Mouse (Mus musculus) neutrophil, adult 5-6 weeks (primary cell): ENCODE data around the gene Acvr1b. TPM values are rescaled to one million over a fixed set of nuclear protein-coding genes. Genes with fewer than 3 reads are reported as not detected.

ENCODE experiments used
- ATAC-seq: fragments of 151-379, 151-347 bp; 2 replicates; pipeline ENCODE4 v1.8.0; 2017; ENCODE audit warnings: mild to moderate bottlenecking, moderate TSS enrichment; ENCODE audit not compliant: insufficient number of reproducible peaks, poor library complexity, low FRiP score, severe bottlenecking; ENCODE audit errors: extremely low read depth
- total RNA-seq: library from RNA; stranded (forward); fragments of 200-1000 nt; gene quantifications from 2 replicates; pipeline ENCODE4 v1.2.3, GENCODE M21; 2017

The Acvr1b gene
- total RNA-seq, 1 experiment from 2014 or later: 22.0 TPM

- no peak for ATAC-seq
Observed at GRCm38 (mm10) chr15:101171272-101171671, 2.6 kb upstream of the Acvr1b start.

GRCm38 (mm10) chr15:101172016-101172415 lies 1.9 kb upstream of the Acvr1b start:
- ATAC-seq: no peak

DNA sequence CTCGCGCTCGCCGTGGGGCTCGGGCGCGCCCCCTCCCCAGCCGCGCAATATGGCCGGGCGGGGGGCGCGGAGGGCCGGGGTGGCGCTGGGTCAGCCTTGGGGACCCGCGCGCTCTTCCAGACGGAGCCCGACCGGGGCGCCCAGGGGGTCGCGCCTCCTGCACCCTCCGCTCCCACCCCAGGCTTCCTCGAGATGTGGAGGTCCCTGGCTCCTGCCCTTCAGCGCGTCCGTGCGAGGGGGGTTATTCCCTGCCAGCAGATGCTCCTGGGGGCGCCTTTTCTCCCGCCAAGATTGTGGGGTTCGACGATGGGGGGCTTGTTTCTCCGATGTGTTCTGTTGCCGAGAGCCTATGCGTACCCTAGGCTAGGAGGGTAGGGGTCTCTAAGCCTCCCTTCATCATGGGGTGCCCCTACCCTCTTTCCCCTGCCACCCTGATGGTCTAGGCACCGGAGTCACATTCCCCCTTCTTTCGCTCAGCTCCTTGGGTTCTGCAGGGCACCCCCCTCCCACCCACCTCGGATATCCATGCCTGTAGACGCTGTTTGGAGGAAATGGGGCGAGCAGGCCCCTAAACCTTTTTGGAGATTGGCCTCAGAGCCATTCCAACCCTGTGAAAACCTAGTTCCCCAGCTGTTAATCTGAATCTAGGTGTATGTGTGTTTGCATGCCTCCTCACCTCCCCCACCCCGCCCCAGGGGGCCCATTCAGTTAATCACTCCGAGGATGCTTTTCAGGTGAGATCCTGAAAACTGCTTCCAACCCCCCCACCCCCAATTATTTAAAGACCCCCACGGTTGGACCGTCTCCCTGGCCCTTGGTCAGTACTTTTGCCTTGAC lies 645 bp downstream of the Acvr1b start:
- ATAC-seq: no peak

DNA sequence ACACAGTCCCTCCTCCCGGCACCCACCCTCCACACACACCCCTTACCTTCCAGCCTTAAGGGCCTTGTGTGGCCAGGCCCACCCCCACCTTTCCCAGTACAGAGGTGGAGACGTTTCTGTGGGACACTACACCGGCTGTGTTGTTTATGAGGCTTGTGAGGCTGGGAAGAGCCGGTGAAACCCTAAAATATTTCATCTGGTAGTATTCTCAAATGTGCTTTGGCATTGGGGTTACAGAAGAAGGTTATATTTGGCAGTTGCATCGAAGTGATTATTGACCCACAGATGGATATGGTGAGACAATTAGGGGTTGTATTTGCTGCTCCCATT lies 1.2 kb downstream of the Acvr1b start:
- ATAC-seq: no peak

DNA sequence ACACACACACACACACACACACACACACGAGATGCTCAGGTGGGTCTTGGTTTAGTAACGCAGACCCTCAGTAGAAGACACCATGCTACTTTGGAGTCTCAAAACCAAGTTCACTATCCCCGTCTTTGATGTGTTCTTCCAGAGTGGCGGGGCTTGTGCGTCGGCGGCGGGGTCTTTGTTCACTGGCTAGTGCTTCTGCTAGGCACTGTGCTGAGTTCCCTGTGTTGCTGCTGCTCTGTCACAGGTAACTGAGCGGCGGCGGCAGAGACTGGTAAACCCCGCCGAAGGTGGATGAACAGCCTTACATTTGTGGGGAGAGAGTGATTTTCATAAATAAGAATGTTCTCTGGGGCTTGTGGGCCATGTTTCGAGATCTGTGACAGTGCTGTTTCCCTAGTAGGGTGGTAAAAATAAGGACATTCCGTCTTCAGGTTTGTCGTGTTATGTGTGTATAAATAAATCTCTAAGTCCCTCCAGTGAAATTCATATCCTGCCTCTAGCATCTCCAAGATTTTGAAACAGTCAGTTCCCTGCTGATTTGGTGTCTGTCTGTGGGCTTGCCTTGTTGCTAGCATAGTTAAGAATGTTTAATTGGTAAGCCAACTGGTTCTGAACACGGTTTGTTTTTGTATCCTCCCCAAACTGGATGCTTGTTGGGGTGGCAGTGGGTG lies 1.9 kb downstream of the Acvr1b start:
- ATAC-seq: no peak

GRCm38 (mm10) chr15:101176284-101176680 lies 2.4 kb downstream of the Acvr1b start:
- no peak for ATAC-seq

- no peak for ATAC-seq
Observed at GRCm38 (mm10) chr15:101176795-101177691, 3.2 kb downstream of the Acvr1b start.

DNA sequence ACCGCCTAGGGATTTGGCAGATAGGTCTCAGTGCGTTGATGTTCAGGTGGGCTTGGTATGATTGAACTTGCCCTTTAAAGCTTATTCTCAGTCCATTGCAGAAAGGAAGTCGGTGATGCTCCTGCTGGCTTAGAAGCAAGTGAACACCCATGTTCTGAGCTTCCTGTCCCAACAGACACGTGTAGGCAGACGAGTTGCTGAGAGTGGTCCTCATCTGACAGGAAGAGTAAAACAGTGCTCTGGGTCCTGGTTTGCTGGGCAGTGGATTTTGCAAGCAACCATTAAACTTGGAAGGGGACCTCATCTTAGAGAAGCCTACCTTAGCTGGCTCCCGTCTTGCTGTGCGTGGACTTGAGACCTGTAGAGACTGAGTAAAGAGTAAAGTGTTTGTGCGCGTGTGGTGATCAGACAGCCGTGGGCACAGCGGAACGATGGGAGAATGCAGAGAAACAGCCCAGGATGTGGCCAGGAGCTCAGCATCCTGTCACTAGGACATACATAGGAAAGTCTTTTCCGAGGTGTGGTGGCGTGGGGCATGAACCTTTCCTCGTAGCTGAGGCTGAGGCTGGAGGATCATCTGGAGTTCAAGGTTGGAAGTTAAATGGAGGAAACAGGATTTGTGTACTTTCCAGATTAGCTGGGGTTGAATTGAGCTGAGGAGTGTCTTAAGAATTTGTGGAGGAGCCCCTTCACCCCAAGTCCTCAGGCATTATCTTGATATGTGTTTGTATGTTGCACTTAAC lies 6.7 kb downstream of the Acvr1b start:
- ATAC-seq: 0 out of 2 replicates have a peak, but pooled peaks have one; percentile 17

- ATAC-seq: no peak
Observed at GRCm38 (mm10) chr15:101181106-101181466, 7.2 kb downstream of the Acvr1b start.

DNA sequence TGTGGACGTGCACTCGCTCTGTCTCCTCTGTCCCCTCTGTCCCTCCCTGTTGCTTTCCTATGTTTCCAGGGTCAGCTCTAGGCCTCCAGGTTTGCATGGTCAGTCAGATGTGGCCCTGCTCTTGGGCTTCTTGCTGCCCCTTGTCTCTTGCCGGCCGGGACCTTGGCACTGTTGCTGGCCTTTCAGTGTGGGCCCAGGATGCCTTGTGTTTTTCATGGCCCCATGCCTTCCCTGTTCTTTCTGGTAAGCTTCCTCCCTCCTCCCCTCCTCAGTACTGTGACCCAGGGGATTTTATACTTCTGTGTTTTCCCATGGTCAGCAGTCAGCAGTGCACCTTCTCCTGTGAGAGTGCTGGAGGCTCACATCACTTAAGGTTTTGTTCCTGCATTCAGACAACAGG lies 7.6 kb downstream of the Acvr1b start:
- no peak for ATAC-seq

GRCm38 (mm10) chr15:101182676-101183075 lies 8.8 kb downstream of the Acvr1b start:
- no peak for ATAC-seq

- no peak for ATAC-seq
Observed at GRCm38 (mm10) chr15:101184300-101184699, 10.4 kb downstream of the Acvr1b start.

GRCm38 (mm10) chr15:101185549-101185948 lies 11.7 kb downstream of the Acvr1b start:
- no peak for ATAC-seq

DNA sequence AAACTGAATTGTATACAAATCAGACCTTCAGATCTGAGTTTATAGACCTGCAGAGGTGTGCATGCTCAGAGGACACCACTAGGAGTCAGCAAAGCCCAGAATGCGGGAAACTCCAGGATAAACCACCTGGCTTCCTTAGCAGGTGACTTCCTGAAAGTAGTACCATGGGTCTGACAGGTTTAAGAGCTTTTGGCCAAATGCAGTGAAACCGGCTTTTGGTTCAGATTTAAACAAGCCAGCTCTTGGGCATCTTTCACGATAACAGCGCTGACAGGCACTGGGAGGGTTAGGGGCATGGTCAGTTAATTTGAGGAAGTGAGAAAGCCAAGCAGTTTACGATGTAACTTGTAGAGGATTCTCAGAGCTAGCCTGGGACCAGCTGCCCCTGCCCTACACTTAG lies 14.0 kb downstream of the Acvr1b start:
- ATAC-seq: peak; percentile 39; the same call in 1 of the 2 replicates

GRCm38 (mm10) chr15:101189981-101190761 lies 16.3 kb downstream of the Acvr1b start:
- ATAC-seq: no peak

- ATAC-seq: peak; percentile 54; the same call in 1 of the 2 replicates
Observed at GRCm38 (mm10) chr15:101190762-101191150, 16.9 kb downstream of the Acvr1b start.

DNA sequence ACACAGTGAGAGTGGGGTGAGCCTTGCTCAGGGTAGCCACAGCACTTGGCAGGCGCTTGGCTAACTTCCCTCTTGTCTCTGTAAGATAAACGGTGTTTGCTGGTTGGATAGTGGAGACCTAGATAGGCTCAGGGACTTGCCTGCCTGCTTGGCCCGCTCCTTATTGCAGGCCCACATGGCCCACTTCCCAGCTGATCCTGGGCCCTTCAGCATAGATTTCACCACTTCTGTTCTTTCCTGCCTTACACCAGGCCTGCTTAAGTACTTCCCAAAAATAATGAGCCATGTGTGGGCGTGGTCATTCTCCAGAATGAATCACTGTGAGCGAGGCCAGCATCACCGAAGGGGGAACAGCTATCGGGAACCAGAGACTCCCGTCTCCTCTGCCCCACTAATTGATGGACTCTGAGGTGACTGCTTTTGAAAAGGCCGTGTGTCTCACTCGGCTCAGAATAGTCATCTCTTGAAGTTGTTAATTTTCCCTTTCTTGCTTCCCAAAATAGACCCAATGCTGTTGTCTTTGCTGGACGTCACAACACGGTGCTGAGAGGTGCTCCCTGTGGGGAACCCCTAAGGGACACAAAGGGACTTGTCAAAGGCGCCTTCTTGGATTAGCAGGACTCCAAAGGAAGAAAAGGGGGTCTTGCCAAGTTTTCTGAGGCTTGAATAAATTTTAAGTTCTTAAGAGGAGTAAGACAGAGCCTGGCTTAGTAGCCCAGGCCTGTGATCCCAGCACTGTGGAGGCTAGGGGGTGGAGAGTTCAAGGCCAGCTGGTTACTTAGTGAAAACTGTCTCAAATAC lies 17.8 kb downstream of the Acvr1b start:
- no peak for ATAC-seq
